Mouse (Mus musculus) frontal cortex, adult 2 months (tissue): ENCODE data around the gene Ankrd11. TPM values are rescaled to one million over a fixed set of nuclear protein-coding genes. Genes with fewer than 3 reads are reported as not detected.

ENCODE experiments used
- DNase-seq, 2 experiments: peaks; one replicate each; pipeline ENCODE4 v3.0.0; 2022; ENCODE audit warnings: low spot score in 1 of 2; ENCODE audit errors: extremely low spot score in 1 of 2
- polyA plus RNA-seq: library from polyadenylated mRNA; depleted of rRNA; stranded (reverse); fragments of >200 nt; gene quantifications from 2 replicates; pipeline ENCODE4 v1.2.3, GENCODE M21; 2012

Ankrd11 gene
- polyA plus RNA-seq, 1 experiment: 101 TPM

DNA sequence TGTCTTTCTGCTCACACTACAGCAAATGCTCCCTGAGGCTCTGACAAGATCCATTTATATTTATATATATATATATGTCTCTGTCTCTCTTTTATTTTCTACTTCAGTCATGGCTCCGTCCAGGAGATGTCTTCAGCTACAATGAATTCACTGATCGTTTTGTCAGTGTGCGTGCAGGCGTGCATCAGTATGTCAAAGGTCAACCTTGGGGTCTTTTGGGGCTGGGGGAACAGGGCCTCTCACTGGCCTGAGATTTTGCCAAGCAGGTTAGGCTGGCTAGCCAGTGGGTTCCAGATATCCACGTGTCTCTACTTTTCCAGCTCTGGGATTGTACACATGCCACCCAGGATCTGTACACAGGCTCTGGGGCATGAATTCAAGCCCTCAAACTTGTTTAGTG lies 139.1 kb downstream of the Ankrd11 start:
- no peak for DNase-seq

DNA sequence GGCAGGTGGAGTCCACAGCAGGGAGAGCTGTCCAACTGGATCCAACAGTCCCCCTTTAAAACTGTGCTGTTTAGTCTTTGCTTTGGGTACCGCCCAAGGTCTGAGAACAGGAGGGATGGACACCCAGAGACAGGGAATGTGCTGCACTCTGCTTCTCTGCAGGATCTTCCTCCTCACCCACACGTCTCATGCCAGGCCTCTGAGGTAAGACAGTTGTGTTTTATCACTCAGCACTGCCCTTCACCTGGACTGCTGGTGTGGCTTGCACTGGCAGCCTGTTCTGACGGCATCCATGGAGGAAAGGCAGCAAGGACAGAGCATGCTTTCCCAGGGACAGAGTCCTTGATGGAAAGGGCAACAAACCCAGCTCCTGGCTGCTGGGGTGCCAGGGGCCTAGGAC lies 139.5 kb downstream of the Ankrd11 start:
- DNase-seq: no peak

DNA sequence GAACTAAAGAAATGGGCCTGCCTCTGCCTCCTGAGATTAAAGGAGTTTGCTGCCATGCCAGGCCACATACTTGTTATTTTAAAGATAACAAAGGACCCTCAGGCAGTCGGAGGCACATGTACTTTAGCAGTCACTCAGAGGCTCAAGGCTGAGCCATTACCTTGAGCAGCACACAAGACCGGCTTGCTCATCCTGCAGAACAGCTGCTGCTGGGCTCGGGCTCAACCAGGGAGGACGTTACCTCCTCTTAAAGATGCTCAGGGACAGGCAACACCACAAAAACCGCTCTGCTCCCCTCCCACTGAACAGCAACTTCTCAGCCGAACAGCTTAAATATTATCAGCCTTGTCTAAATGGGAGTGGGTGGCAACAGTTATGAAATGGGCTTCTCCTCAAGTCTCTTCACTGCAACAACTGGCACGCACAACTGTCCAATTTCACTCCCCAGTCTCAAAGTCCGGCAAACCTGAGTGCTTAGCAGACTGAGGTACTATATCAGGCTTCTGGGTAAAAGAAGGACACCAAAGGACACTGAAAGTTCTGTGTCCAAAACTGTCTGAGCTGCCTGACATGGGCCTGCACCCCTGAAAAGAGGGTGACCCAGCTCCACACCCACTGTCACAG lies 140.1 kb downstream of the Ankrd11 start:
- DNase-seq: no peak

DNA sequence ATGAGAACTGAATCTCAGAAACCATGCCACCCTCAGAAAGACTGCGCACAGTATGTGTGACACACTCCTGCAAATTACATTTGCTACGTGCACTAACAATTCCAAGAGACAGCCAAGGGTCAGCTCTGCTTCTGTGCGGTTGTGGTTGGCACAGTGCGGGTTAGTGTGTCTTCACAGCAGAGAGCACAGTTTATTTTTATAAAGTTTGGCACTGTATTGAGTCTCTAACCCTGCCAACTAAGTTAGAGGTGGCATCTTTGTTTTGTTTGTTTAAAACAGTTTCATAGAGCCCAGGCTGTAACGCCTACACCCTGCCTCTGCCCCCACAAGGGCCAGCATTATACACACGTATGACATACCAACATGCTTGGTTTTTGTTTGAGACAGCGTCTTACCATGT lies 140.6 kb downstream of the Ankrd11 start:
- no peak for DNase-seq

DNA sequence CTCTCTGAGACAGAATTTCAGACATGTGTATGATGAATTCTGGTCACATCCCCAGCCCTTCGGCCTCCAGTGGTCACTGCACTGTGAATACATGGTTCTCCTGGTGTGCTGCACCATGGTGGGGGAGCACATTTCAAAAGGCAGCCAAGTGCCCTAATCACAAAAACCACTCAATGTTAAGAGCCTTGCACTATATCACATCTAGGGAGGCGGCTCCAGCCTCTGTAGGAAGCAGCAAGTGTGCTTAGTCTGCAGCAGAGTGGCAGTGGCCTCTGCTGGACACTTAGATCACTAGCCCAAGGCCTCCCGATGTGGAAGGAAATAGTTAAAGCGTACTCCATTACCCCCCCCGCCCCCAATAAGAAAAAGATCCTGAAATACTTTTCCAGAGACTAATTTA lies 143.0 kb downstream of the Ankrd11 start:
- no peak for DNase-seq

DNA sequence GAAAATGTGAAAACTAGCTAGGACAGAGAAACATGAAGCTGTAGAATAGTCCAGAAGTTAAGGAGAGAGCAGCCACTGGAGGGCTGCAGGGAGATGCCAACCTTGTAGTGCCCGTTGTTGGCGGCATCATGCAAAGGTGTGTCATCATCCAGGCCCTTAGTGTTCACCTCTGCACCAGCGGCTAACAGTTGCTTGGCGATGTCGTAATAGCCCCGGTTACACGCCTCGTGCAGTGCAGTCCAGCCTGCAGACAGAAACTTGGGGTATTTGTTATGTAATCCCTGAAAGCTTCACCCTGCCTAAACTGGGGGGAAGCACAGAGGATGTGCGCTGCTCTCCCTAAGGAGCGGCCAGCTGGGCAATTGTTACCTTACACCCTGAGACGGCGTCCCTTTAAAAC lies 143.6 kb downstream of the Ankrd11 start:
- DNase-seq: no peak

DNA sequence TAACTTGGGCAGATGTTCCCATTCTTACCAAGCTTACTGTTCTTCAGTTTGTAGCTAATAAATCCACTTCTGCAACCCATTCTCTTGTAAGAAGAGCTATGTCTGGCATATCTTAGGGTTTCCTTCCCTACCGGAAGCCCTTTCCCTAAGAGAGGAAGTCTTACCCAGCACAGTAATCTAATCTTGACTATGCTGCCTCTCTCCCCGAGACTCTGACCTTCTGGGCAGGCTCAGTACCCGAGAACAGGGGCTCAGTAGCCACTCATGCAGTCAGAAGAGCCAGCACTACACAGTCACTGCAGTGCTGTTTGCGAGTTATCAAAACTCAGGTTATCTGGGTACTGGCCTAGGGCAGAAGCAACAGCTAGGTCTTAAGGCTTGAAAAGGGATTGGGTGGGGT lies 144.1 kb downstream of the Ankrd11 start:
- no peak for DNase-seq

DNA sequence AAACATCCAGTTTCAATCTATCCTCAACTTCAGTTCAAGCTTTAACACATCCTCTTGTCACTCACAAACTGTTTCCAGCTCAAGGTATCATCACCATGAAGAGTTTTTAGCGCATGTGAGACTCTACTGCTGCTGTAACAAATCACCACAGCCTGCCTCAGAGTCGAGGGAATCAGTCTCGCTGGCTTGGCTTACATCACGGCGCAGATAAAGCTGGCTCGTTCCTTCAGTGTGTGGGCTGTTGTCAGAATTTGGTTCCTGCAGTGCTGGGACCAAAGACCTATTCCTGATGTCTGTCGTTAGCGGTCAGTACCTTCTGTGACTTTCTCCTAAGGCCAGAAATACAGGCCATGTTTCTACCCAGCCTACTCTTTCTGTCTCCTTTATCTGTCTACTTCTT lies 144.9 kb downstream of the Ankrd11 start:
- no peak for DNase-seq

DNA sequence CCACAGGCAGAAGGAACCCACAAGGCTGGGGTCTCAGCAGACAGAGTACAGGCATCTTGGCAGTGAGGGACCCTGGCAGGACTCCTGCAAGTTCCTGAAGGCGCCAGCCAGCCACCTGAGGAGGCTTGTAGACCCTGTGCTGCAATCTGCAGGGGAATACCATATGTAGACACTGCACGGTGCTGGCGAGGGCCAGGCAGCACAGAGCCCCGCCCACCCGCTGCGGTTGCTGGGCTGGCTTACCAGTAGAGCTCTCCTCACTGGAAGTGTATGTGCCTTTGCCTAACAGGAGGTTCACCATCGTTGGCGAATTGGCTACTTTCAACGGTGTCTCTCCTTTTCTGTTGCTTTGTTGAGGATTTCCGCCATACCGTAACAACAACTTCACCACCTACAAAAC lies 145.8 kb downstream of the Ankrd11 start:
- no peak for DNase-seq

DNA sequence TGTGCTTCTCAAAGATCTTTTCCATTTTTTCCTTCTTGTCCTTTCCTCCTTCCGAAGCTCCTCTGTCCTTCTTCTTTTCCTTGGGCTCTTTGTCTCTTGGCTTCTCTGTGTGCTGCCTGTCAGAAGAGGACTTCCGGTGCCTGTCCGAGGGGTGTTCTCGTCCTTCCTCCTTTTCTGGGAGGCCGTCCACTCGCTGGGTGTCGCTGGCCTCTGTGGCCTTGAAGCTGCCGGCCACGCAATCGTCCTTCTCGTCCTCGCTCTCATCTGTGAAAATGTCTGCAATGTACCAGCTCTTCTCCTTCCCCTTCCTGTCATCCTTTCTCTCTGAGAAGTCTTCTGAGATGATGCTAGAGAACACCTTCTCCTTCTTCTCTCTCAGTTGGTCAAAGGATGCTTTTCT lies 148.6 kb downstream of the Ankrd11 start:
- no peak for DNase-seq

DNA sequence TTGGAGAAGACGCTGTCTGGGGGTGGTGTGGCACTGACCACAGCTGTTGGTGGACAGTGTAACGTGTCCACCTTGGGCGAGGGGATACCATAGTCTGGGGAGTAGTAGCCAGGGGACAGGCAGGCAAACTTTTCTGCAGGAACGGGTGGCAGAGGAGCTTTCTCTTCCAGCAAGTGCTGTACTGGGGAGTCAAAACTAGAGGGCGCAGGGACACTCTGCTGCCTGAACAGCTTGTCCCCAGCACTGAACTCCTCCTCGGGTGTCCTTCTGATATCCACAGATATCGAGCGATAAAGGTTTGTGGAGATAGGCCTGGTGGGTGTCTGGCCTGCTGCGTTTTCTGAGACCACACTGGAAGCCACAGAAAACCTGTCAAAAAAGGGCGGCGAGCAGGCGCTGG lies 150.6 kb downstream of the Ankrd11 start:
- DNase-seq: no peak

DNA sequence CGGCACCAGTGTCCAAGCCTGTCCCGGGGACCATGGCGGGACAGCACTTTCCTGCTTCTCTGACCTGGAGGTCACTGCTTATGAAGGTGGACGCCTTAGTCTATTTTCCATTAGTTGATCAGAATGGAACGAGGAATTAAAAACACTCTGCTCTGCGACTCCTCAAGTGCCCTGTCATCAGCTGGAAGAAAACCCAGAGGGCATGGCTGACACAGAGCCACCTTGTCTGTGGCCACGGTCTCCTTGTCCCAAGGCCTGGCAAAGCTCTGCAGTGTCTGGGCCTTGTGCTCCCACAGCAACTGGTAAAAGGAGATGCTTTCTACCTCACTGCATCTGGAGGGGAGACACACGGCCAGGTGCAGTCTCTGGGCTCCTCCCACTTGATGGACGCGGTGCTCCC lies 158.4 kb downstream of the Ankrd11 start:
- DNase-seq: no peak

DNA sequence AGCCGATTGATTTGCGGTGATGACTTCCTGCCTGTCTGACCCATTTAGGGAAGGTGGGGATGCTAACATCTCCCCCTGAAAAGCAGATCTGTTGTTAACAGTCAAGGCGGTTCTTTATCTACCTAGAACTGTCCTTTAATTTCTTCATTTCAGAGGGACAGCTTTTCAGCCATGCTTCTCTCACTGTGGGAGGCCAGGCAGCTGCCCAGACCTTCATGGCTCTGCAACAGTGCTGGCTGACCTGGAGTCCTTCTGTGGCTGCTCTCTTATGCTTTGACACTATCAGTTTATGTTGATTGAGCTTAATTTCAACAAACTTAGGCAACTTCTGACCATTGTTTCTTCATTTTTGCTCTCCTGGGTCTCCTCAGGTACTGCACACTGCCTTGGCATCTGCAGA lies 161.8 kb downstream of the Ankrd11 start:
- DNase-seq: no peak

DNA sequence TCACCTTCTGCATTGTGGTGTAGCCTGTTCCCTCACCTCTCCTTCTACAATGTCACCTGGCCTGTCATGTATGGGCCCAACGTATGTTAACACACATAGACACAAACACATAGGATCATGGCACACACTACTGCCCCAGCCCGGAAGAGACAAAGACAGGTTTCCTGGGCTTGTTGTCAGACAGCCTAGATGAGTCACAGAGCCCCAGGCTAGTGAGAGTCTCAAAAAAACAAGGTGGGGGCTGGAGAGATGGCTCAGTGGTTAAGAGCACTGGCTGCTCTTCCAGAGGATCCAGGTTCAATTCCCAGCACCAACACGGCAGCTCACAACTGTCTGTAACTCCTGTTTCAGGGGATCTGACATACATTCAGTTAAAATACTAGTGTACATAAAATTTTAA lies 163.8 kb downstream of the Ankrd11 start:
- DNase-seq: no peak

DNA sequence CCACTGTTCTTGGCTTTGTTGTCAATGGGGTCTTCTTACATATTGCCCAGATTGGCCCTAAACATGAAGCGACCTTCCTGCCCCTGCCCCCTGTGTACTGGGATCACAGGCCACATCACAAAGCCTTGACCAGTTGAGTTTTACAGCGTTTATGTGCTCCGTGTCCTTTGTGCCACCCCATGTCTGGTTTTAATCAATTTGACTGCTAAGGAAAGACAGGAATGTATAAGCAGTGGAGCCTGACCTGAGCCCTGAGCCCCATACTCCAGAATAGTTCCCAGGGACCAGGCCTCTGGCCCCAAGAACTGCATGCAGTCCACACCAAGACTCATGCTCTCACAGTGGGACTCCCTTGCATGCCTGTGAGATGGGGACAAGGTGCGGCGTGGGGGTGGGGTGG lies 166.9 kb downstream of the Ankrd11 start:
- DNase-seq: no peak

DNA sequence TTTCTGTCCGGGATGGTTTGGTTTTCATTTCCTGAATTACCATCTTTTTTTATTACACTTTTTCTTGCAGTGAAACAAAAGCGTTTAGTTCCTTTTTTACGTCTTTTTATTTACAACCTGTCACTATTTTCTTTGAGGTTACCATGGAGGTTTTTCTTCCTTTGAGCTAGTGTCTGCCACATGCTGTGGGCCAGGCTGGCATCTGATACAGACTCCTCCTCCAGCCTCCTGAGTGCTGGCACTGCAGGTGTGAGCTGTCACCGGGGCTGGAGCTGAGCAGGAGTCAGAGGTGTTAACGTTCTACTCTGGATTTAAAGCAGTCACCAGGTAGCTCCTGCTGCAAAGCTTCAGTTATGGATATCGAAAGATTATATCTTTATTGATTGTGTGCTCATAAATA lies 168.9 kb downstream of the Ankrd11 start:
- DNase-seq: no peak

DNA sequence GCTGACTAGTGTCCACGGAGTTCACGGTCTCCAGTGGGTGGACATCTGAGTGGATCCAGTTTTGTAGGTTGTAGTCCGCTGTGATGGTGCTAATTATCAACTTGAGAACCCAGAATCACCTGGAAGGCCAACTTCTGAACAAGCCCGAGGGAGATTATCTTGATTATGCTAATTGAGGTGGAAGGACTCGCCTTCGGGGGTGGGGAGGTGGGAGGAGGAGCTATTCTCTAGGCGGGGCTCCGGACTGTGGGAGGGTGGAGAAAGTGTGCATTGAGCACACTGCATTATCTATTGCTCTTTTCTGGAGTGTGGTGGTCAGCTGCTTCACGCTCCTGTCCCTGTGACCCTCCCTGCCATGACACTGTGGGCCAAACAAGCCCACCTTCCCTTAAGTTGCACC lies 170.4 kb downstream of the Ankrd11 start:
- DNase-seq: no peak

DNA sequence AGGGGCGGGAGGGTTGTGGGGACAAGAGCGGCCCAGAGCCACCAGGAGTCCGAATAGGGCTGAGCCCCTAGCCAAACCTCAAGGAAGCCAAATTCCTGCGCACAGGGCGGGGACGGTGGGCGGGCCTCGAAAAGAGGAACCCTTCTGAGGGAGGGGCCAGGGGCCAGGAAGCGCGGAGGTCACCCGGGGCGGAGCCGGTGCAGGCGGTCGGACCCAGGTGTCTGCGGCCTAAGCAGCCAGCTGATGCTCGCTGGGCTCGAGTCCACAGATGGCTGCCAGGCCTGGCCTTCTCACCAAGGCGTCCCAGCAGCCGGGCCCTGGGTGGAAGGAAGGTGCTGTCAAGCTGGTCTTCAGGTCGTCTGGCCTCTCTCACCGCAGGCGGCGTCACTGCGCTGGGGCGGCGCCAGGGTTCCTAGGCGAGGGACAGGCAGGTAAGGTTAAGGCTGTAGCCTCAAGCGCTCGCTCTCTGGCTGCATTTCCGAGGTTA lies 171.7 kb downstream of the Ankrd11 start:
- DNase-seq: no peak

DNA sequence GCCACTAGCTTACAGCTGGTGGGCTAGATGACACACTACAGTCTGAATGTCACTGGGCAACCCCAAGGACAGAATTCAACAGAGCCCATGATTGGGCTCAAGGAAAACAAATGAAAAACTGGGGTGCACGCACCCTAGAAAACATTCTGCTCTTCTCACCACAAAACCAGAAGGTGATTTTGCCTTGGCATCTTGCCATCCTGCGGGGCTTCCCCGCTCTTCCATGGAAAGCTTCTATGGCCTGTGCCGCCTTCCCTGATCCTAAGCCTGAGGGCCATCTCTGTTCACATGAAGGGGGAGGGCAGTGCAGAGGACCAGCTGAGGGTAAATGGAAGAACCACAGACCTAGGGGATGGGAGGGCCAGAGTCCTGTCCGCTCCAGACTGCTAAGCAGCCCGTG lies 174.1 kb downstream of the Ankrd11 start:
- DNase-seq: no peak

DNA sequence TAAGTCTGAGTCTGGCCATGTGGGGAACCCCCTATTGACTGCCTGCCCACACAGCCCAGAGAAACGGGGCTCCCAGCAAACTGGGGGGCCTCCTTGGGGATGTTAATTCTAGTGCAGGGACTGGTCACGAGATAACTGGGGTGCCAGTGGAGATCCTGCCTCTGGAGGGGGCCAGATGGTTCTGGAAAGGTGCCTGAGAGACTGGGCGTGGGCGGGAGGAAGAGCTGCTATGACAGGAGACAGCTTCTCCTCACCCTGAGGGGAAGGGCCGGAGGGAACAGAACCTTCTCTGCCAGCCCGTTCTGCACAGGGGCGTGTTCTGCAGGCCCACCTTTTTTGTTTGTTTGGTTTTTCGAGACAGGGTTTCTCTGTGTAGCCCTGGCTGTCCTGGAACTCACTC lies 175.8 kb downstream of the Ankrd11 start:
- DNase-seq: no peak

DNA sequence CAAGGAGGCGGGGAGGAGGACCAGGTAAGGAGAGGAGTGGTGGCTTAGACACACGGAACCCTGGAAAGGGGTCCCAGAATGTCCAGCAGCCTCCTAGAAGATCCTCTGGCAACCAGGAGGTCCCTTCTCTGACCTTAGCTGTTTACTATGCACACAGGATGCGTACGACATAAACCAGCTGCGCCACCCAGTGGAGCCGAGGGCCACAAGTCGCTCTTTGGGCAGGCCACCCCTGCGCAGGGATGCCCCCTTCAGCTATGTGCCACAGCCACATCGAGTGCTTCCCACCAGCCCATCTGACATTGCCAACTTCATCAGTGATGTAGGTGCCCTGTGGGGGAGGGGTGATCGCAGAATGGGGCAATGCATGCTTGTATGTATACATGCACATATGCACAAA lies 176.6 kb downstream of the Ankrd11 start:
- no peak for DNase-seq

DNA sequence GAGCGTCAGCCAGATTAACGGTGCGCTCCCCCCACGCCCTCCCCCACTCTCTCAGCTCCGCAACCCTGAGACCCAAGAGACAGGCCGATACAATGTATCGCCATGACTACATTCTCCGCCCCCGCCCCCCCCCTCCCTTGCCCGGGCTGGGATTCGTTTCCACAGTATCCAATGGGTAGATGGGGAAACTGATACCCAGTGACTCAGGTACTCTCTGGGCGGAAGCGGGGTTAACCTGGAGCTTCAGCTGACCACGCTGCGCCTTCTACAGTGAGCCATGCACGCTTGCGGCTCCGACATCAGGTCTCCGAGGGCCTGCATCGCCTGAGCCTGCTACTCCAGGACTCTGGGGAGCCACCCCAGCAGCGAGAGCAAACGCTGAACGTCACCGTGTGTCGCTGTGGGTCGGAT lies 177.4 kb downstream of the Ankrd11 start:
- DNase-seq: no peak

DNA sequence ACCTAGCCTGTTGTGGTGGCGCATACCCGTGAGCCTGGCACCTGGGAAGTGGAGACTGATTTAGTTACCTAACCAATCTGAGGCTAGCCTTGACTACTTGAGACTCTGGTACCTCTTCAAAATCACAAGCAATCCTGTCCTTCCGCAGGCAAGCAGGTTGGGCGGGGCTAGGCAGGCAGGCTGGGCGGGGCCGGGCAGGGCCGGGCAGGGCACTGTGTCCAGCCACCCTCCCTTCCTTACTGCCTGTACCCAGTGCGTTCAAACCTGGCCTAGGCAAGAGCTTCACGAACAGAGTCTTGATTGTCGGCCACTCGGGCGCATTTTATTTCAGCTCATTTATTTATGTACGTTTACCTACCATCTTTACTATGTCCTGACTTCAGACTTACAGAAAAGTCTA lies 182.2 kb downstream of the Ankrd11 start:
- DNase-seq: no peak
